Comparison of ENCODE assay signal across 15 mouse cellular contexts in the genomic region with DNA sequence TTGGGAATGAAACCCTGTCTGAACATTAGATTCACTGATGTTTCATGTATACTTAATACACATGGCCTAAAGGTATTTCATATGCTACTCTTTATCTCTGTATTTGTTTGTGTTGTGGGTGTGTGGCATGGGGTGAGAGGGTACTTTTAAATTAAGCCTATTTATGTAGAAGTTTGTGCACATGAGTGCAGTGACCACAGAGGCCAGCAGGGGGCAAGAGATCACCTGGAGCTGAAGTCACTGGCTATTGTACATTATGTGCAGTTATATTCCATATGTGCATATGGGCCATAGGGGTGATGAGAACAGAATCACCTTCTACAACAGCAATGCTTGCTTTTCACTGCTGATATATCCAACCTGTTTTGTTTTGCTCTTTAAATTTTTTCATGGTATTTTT. TPM values are rescaled to one million over a fixed set of nuclear protein-coding genes. Genes with fewer than 3 reads are reported as not detected.
DNase-seq lines count a peak whose midpoint lies in the region; ATAC-seq and TF ChIP-seq lines count a peak whose summit lies in the region.
"Had no signal": no experiment of that assay in that cellular context is flagged by ENCODE, and none has a peak within 500 bp of the region (broad histone marks: within the 10 kb centered on the region; RNA-seq: fewer than 3 reads in every experiment).

No protein-coding gene starts in this region.

- H3K27ac ChIP-seq in hindbrain, postnatal 0 days = no peak overlapping the region
- H3K27ac ChIP-seq in hindbrain, embryonic 10.5 days = no peak overlapping the region
- H3K27ac ChIP-seq in thymus, adult 2 months (ENCODE audit: control insufficient read depth, insufficient read depth, low read length) = no peak overlapping the region
- H3K27ac ChIP-seq: embryonic facial prominence, embryonic 12.5 days; hindbrain, embryonic 14.5 days; limb, embryonic 15.5 days had no signal

- DNase-seq in hindbrain, postnatal 0 days (ENCODE audit: low spot score) = no peak
- no peak for DNase-seq in hindbrain, embryonic 10.5 days (ENCODE audit: low spot score)
- peak; percentile 18 for DNase-seq in thymus, adult 2 months
- no peak for DNase-seq in thymus, postnatal 0 days (ENCODE audit: low spot score)
- peak; percentile 20 to 27 for DNase-seq in thymus, postnatal 36 days
- no peak for DNase-seq in embryo, embryonic 10 days (ENCODE audit: low spot score)
- DNase-seq in c-Kit-positive CD71-positive TER-119-positive erythroid progenitor cells, embryonic 14.5 days (ENCODE audit: low spot score) = no peak
- DNase-seq: adrenal gland, postnatal 25 days; cerebellum, adult 2 months; midbrain, embryonic 14.5 days had no signal

- H3K4me3 ChIP-seq in hindbrain, postnatal 0 days (ENCODE audit: low read length) = no peak overlapping the region
- H3K4me3 ChIP-seq in hindbrain, embryonic 10.5 days = no peak overlapping the region
- H3K4me3 ChIP-seq in thymus, adult 2 months (ENCODE audit: control insufficient read depth, insufficient read depth, low read length) = no peak overlapping the region
- H3K4me3 ChIP-seq: embryonic facial prominence, embryonic 12.5 days; limb, embryonic 15.5 days had no signal

- H3K4me2 ChIP-seq in hindbrain, postnatal 0 days (ENCODE audit: low read depth, low read length) = no peak overlapping the region
- H3K4me2 ChIP-seq: embryonic facial prominence, embryonic 12.5 days; hindbrain, embryonic 14.5 days; limb, embryonic 15.5 days had no signal

- no peaks in the 10 kb centered on the region for H3K27me3 ChIP-seq in hindbrain, postnatal 0 days (ENCODE audit: insufficient read depth, low read length)
- no peaks in the 10 kb centered on the region for H3K27me3 ChIP-seq in hindbrain, embryonic 10.5 days (ENCODE audit: insufficient read depth, poor library complexity, severe bottlenecking)
- no peaks in the 10 kb centered on the region for H3K27me3 ChIP-seq in thymus, adult 2 months (ENCODE audit: control insufficient read depth, insufficient read depth, low read length)
- H3K27me3 ChIP-seq: embryonic facial prominence, embryonic 12.5 days; limb, embryonic 15.5 days had no signal

- H3K4me1 ChIP-seq in hindbrain, postnatal 0 days (ENCODE audit: insufficient read depth, low read length) = no peaks in the 10 kb centered on the region
- no peaks in the 10 kb centered on the region for H3K4me1 ChIP-seq in hindbrain, embryonic 10.5 days (replicated peaks)
- H3K4me1 ChIP-seq in thymus, adult 2 months (replicated peaks; ENCODE audit: control insufficient read depth, insufficient read depth, low read length) = no peaks in the 10 kb centered on the region
- H3K4me1 ChIP-seq: embryonic facial prominence, embryonic 12.5 days; limb, embryonic 15.5 days had no signal

- no peak overlapping the region for H3K9ac ChIP-seq in hindbrain, postnatal 0 days (replicated peaks; ENCODE audit: low read length)
- H3K9ac ChIP-seq: embryonic facial prominence, embryonic 12.5 days; hindbrain, embryonic 14.5 days; limb, embryonic 15.5 days had no signal

- ATAC-seq in hindbrain, postnatal 0 days = no peak
- ATAC-seq in inflammation-experienced regulatory T-cells, adult 6 months = peak; percentile 26
- ATAC-seq: forebrain, embryonic 16.5 days had no signal

- TF ChIP-seq POLR2A in thymus, adult 2 months (IDR thresholded peaks at IDR 0.05; ENCODE audit: control insufficient read depth, extremely low read depth, insufficient read depth, low read length, poor library complexity) = no peak

- TF ChIP-seq CTCF in hindbrain, postnatal 0 days (IDR thresholded peaks at IDR 0.05; ENCODE audit: low read depth) = 0 out of 2 replicates have a peak, but pooled peaks have one; percentile 7
- TF ChIP-seq CTCF in thymus, adult 2 months (IDR thresholded peaks at IDR 0.05; ENCODE audit: borderline replicate concordance, control insufficient read depth, extremely low read depth, insufficient read depth, low read length, poor library complexity) = no peak

- H3K9me3 ChIP-seq in hindbrain, postnatal 0 days (ENCODE audit: low read length) = no peaks in the 10 kb centered on the region
- H3K9me3 ChIP-seq in hindbrain, embryonic 10.5 days = no peaks in the 10 kb centered on the region
- H3K9me3 ChIP-seq: embryonic facial prominence, embryonic 12.5 days; limb, embryonic 15.5 days had no signal

- no peaks in the 10 kb centered on the region for H3K36me3 ChIP-seq in hindbrain, postnatal 0 days (ENCODE audit: insufficient read depth, low read length)
- H3K36me3 ChIP-seq in hindbrain, embryonic 10.5 days = no peaks in the 10 kb centered on the region
- peaks cover 58% of the 10 kb centered on the region for H3K36me3 ChIP-seq in thymus, adult 2 months (ENCODE audit: control insufficient read depth, insufficient read depth, low read length)
- H3K36me3 ChIP-seq: embryonic facial prominence, embryonic 12.5 days; limb, embryonic 15.5 days had no signal

RNA-seq across cellular contexts. Expression of a gene that starts 17.1 kb away (rescaled TPM):
- total RNA-seq in hindbrain, postnatal 0 days (2014; rRNA removed) = 45.6 and 50.0 TPM in 2 replicates
- polyA plus RNA-seq in hindbrain, postnatal 0 days (2015; fragmentation: Nextera tagmentation; extraction: Ambion mirVana) = 5.4 and 5.5 TPM in 2 replicates
- 9.9 and 11.0 TPM in 2 replicates for polyA plus RNA-seq in hindbrain, embryonic 10.5 days (2016; fragmentation: Nextera tagmentation; extraction: Ambion mirVana)
- 120 and 122 TPM in 2 replicates for polyA plus RNA-seq in thymus, adult 2 months (2012; rRNA removed)
- 7.3 and 9.2 TPM in 2 replicates for polyA plus RNA-seq in thymus, postnatal 0 days (2015; fragmentation: Nextera tagmentation; extraction: Ambion mirVana)
- 10 to 100 TPM; 21.3 to 30.9 (median 30.4) TPM for polyA plus RNA-seq in inflammation-experienced regulatory T-cells, adult 6 months (2017; shearing (Covaris generic))

RNA-seq across cellular contexts. Expression of a gene that starts 22.5 kb away (rescaled TPM):
- not detected in 2 replicates for total RNA-seq in hindbrain, postnatal 0 days (2014; rRNA removed)
- 0.09 TPM in 1 of 2 replicates, not detected in the other for polyA plus RNA-seq in hindbrain, postnatal 0 days (2015; fragmentation: Nextera tagmentation; extraction: Ambion mirVana)
- not detected in 2 replicates for polyA plus RNA-seq in hindbrain, embryonic 10.5 days (2016; fragmentation: Nextera tagmentation; extraction: Ambion mirVana)
- 30.2 and 30.7 TPM in 2 replicates for polyA plus RNA-seq in thymus, adult 2 months (2012; rRNA removed)
- polyA plus RNA-seq in thymus, postnatal 0 days (2015; fragmentation: Nextera tagmentation; extraction: Ambion mirVana) = 15.1 and 22.3 TPM in 2 replicates
- polyA plus RNA-seq in inflammation-experienced regulatory T-cells, adult 6 months (2017; shearing (Covaris generic)) = 10 to 100 TPM; 29.9 to 51.2 (median 36.9) TPM
- polyA plus RNA-seq: cerebellum, adult 2 months; embryonic facial prominence, embryonic 12.5 days; hindbrain, embryonic 14.5 days; midbrain, embryonic 14.5 days had no signal

Comparison
In these comparisons a context has a peak if more than half of its experiments do, and no peak if none do; other contexts are left out.
1. DNase-seq: peak in thymus, adult 2 months (single experiment) and thymus, postnatal 36 days (2 of 2); none in hindbrain, postnatal 0 days (single experiment), hindbrain, embryonic 10.5 days (single experiment), thymus, postnatal 0 days (single experiment), embryo, embryonic 10 days (single experiment) and c-Kit-positive CD71-positive TER-119-positive erythroid progenitor cells, embryonic 14.5 days (single experiment).
2. RNA of a gene that starts 22.5 kb away (polyA plus RNA-seq): 29.9 to 51.2 TPM in inflammation-experienced regulatory T-cells, adult 6 months, 30.2 to 30.7 TPM in thymus, adult 2 months and 15.1 to 22.3 TPM in thymus, postnatal 0 days; not detected in hindbrain, embryonic 10.5 days and 0.09 TPM in hindbrain, postnatal 0 days; every median in the first group is over 10 times any median in the second.